Mouse (Mus musculus): ENCODE data around the gene Gm38393. TPM values are rescaled to one million over a fixed set of nuclear protein-coding genes. Genes with fewer than 3 reads are reported as not detected.
A peak's percentile ranks its signal among the peaks of the same experiment; 100 is the strongest.

Gene Gm38393
- polyA plus RNA-seq, 1 experiment: 83.6 TPM

GRCm38 (mm10) chr7:60003921-60004605, 801 bp downstream of the Gm38393 start:
- Histone ChIP-seq H3K36me3 (ENCODE audit: control insufficient read depth, insufficient read depth, low read length, poor library complexity, severe bottlenecking) (peaks cover 1% of the 10 kb centered on the region; the same call in 1 of the 2 replicates), H3K4me1 (ENCODE audit: control insufficient read depth, insufficient read depth, low read length) (peaks cover 1% of the 10 kb centered on the region), H3K9me3 (replicated peaks; ENCODE audit: control insufficient read depth, insufficient read depth, low read length, poor library complexity, severe bottlenecking) (peaks cover 14% of the 10 kb centered on the region), H3K27ac (ENCODE audit: insufficient read depth, low read length) (peak overlapping the region; percentile 66), H3K9ac (ENCODE audit: low read depth, poor library complexity, severe bottlenecking) (peak overlapping the region; percentile 62), H3K27me3 (ENCODE audit: control insufficient read depth, insufficient read depth, low read length, poor library complexity, severe bottlenecking) (no peaks in the 10 kb centered on the region), H3K4me3 (ENCODE audit: low read depth, low read length) (peak overlapping the region; percentile 87)
- TF ChIP-seq CTCF (IDR thresholded peaks at IDR 0.05; ENCODE audit: low read depth, low read length): no peak
- TF ChIP-seq POLR2A (IDR thresholded peaks at IDR 0.05; ENCODE audit: insufficient read depth, low read length): no peak
- peak; percentile 75 for TF ChIP-seq EP300 (IDR thresholded peaks at IDR 0.05; ENCODE audit: insufficient read depth, low read depth, low read length)

GRCm38 (mm10) chr7:60003006-60003865, 1.6 kb downstream of the Gm38393 start:
- Histone ChIP-seq H3K4me3 (ENCODE audit: low read depth, low read length) (peak overlapping the region; percentile 87), H3K36me3 (ENCODE audit: control insufficient read depth, insufficient read depth, low read length, poor library complexity, severe bottlenecking) (peaks cover 4% of the 10 kb centered on the region; the same call in 1 of the 2 replicates), H3K27ac (ENCODE audit: insufficient read depth, low read length) (peak overlapping the region; percentile 66), H3K4me1 (ENCODE audit: control insufficient read depth, insufficient read depth, low read length) (peaks cover 1% of the 10 kb centered on the region), H3K27me3 (ENCODE audit: control insufficient read depth, insufficient read depth, low read length, poor library complexity, severe bottlenecking) (no peaks in the 10 kb centered on the region), H3K9me3 (replicated peaks; ENCODE audit: control insufficient read depth, insufficient read depth, low read length, poor library complexity, severe bottlenecking) (peaks cover 12% of the 10 kb centered on the region), H3K9ac (ENCODE audit: low read depth, poor library complexity, severe bottlenecking) (peak overlapping the region; percentile 62)
- no peak for TF ChIP-seq POLR2A (IDR thresholded peaks at IDR 0.05; ENCODE audit: insufficient read depth, low read length)
- TF ChIP-seq EP300 (IDR thresholded peaks at IDR 0.05; ENCODE audit: insufficient read depth, low read depth, low read length): 0 out of 2 replicates have a peak, but pooled peaks have one; percentile 15

- no peak overlapping the region for H3K4me3 ChIP-seq (ENCODE audit: low read depth, low read length)
- no peak overlapping the region for H3K27ac ChIP-seq (ENCODE audit: insufficient read depth, low read length)
- no peak for TF ChIP-seq CTCF (IDR thresholded peaks at IDR 0.05; ENCODE audit: low read depth, low read length)
- TF ChIP-seq POLR2A (IDR thresholded peaks at IDR 0.05; ENCODE audit: insufficient read depth, low read length): no peak
- no peak for TF ChIP-seq EP300 (IDR thresholded peaks at IDR 0.05; ENCODE audit: insufficient read depth, low read depth, low read length)
- no peaks in the 10 kb centered on the region for H3K27me3 ChIP-seq (ENCODE audit: control insufficient read depth, insufficient read depth, low read length, poor library complexity, severe bottlenecking)
- peaks cover 5% of the 10 kb centered on the region; the same call in 1 of the 2 replicates for H3K36me3 ChIP-seq (ENCODE audit: control insufficient read depth, insufficient read depth, low read length, poor library complexity, severe bottlenecking)
- no peaks in the 10 kb centered on the region for H3K4me1 ChIP-seq (ENCODE audit: control insufficient read depth, insufficient read depth, low read length)
- H3K9ac ChIP-seq (ENCODE audit: low read depth, poor library complexity, severe bottlenecking): no peak overlapping the region
- no peaks in the 10 kb centered on the region for H3K9me3 ChIP-seq (replicated peaks; ENCODE audit: control insufficient read depth, insufficient read depth, low read length, poor library complexity, severe bottlenecking)
Observed at GRCm38 (mm10) chr7:59978646-59979045, 26.2 kb downstream of the Gm38393 start.

Other genes with a start within 250 kb of the Gm38393 start
- 207 and 231 TPM in 2 replicates for gene Snurf, start within 50 bp of the Gm38393 start, polyA plus RNA-seq (2011; ENCODE audit: insufficient read depth, insufficient read length, low read depth, missing spikeins)
- 105 TPM in 2 replicates for gene Snrpn, start 135.2 kb upstream of the Gm38393 start, polyA plus RNA-seq (2011; ENCODE audit: insufficient read depth, insufficient read length, low read depth, missing spikeins)

Data from ES-Bruce4 (cell line).